Mouse (Mus musculus) mesoderm, embryonic 11.5 days (tissue): ENCODE measurements around the gene A630001G21Rik.
A peak's percentile ranks its signal among the peaks of the same experiment; 100 is the strongest.

Source experiments
- DNase-seq: peaks from one replicate; pipeline ENCODE4 v3.0.0-alpha.2; 2012; ENCODE audit warnings: low read depth, low spot score

Gene A630001G21Rik

DNA sequence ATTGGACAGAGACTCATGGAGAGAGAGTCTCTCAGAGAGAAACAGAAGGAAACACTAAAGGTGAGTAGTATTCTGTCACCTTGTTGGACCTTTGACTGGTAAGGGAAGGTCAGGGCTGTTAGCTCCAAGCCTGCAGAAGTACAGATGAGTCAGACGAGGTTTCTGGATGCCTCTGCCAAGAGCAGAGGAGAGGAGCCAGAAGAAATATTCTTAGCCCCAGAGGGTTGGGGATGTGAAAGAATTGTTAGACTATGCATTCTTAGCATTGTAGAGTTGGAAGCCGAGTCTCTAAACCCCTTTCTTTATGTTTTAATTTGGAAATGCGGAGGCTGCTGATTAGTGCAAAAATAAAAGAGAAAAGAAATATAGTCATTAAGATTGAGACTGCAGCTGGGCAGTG is 6.5 kb downstream of the A630001G21Rik start:
- DNase-seq = no peak

DNA sequence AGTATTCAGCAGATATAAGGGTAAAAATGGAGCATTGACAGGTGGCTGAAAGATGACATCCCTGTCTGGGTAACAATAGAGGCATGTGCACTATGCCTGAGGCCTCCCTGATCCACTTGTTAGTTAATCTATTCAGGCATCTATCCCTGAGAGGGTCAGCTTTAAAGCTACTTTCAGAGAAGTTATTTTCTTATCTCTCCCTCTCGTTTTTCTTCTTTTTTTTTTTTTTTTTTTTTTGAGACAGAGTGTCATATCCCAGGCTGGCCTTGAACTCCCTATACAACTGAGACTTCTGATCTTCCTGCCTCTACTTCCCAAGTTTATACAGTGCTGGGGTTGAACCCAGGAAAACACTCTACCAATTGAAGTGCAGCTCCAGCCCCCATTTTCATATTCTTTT is 10.7 kb downstream of the A630001G21Rik start:
- DNase-seq = no peak

GRCm38 (mm10) chr1:85766120-85766519 is 12.3 kb downstream of the A630001G21Rik start:
- DNase-seq = no peak

DNA sequence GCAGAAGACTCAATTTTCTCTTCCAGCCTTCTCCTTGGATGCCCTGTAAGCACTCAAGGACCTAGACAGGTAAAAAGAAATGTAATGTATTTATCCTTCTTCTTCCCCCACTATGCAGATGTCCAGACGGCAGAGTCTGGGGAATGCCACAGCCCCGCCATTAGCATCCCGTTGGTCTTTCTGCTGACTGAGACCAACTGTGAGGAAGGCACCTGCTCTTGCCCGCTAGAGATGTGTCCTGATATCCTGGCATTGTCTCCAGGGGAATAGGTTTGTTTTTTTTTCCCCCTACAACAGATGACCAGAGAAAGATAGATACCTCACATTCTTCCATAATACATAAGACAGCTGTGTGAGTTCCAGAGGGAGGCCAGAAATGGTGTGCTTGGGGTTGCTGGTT is 14.2 kb downstream of the A630001G21Rik start:
- no peak for DNase-seq

DNA sequence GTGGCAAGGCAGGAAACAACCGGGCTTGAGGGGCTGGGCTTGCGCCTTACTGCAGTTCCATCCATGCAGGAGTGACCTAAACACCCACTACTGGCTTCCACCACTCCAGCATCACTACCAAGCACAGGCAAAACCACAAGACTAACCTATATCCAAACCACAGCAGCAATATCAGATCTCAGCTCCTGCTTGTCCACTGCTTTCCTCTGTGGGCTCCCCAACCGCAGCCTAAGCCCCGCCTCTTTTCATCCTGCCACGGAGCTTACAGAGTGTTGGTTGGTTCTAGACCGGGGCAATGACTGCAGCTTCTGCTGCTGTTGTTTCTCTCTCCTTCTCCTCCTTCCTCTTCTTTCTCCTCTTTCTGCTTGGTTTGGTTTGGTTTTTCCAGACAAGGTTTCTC is 15.1 kb downstream of the A630001G21Rik start:
- no peak for DNase-seq

GRCm38 (mm10) chr1:85761665-85762064 is 16.8 kb downstream of the A630001G21Rik start:
- DNase-seq = no peak

- DNase-seq = no peak
These were observed 19.5 kb downstream of the A630001G21Rik start for GRCm38 (mm10) chr1:85758969-85759293.

GRCm38 (mm10) chr1:85758231-85758968 is 20.0 kb downstream of the A630001G21Rik start:
- DNase-seq = no peak

DNA sequence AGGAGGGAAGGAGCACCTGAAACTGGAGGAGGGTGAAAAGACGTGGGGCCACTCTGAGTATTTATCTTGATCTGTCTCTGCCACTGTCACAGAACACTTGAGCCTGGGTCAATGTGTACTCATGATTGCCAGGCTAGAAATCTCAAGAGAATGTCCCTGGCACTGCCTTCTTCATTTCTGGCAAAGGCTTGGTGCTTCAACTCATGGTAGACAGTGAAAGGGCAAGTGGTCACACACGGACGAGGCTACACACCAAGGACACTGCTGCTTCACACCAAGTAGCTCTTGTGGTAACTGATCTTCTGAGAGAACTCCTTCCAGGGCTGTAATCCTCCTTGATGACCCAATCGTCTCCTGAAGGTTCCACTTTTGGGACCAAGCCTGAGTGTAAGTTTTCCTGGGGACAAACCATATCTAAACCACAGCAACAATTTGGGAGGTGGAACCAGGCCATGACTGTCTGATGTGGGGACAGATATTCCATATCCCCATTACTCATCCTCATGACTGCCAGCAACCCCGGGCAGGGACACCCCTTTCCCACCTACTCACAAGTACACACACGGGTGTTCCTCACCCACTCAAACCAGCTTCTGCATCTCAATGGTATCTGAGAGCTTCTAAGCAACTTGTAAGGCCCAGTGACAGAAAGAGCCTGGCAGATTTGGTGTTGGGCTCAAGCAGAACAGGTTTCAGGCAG is 20.8 kb downstream of the A630001G21Rik start:
- no peak for DNase-seq

DNA sequence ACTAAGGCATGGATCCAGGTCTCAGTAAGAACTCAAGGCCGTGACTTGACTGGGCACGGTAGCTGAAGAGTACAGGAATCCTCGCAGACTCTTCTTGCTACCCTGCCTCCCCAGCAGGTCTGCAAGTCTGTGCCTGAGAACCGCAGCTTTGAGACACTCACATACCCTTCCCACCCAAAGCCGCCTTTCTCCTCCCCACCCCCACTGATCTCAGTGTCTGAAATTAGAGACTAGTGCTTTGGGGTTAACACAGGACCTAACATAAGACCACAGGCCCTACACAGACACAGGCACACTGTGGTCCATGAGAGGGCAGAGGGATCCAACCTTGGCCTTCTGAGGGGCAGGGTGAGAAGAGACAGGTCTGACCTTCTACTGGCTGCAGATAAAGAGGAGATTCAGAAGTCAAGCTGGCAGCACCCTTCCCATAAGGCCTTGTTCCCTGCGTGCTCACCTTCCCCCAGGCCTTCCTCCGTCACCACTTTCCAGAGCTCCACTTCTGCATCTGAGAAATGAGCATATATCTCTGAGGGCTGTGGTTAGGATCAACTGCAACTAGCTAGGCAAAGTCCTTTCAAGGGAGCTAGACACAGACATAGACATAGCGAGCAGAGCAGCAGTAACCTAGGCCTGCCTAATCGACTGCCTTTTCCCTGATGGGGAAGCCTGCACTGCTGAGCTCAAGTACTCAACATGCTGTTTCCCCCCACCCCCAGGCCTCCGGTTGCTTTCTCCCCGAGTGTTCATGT is 26.3 kb downstream of the A630001G21Rik start:
- no peak for DNase-seq

DNA sequence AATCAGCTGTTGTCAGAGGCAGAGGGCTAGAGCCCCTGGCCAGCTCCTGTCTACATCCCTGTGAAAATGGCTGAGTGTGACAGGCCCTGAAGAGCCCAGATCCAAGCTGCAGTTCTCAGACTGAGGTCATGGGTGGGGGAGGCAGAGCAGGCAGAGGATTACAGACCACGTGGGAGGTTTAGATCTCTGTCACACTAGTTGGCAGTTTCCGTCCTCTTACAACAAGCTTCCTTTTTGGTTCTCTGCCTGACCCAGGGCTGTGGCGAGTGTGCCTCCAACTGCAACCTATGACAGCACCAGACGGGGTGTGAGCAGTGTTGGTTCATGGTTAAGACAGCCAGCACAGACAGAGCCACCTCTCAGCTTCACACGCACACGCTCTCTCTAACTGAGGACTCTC is 26.9 kb downstream of the A630001G21Rik start:
- DNase-seq = no peak

DNA sequence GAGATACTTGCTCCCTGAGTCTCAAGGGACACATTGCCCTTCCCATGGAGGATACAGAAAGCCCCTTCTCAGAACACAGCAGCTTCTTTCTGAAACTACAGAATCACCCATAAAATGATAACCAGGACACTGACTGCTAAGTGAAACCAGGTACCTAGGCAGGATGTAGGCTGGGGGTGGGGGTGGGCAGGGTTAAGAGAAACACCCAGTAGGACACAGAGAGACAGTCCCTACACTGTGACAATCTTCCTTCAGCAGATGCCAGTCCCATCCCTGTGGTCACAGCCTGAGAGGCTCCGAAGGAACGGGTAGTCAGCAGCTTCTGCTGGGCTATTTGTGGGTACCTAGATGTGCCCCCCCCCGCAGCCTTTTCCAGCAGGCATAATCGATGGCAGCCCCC is 27.8 kb downstream of the A630001G21Rik start:
- DNase-seq = no peak

DNA sequence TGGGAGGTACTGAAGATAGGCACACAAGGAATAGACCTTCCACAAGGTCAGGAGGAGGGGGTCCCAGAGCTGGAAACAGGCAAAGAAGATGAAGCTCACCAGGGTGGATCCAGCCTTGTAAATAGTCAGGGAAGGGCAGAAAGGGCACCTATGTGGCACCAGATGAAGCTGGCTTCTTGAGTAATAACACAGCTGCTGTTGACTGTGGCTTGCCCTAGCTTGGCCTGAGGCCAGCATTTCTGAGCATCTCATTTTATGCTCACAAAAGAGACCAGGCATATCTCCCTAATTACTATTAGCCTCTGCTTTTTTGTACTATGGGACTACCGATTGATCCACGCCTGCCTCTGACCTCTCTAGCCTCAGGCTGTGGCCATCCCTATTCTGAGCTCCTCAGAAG is 28.6 kb downstream of the A630001G21Rik start:
- DNase-seq = no peak

- DNase-seq = no peak
These were observed 31.9 kb downstream of the A630001G21Rik start for GRCm38 (mm10) chr1:85746511-85746910.

GRCm38 (mm10) chr1:85744539-85744938 is 33.9 kb downstream of the A630001G21Rik start:
- no peak for DNase-seq

DNA sequence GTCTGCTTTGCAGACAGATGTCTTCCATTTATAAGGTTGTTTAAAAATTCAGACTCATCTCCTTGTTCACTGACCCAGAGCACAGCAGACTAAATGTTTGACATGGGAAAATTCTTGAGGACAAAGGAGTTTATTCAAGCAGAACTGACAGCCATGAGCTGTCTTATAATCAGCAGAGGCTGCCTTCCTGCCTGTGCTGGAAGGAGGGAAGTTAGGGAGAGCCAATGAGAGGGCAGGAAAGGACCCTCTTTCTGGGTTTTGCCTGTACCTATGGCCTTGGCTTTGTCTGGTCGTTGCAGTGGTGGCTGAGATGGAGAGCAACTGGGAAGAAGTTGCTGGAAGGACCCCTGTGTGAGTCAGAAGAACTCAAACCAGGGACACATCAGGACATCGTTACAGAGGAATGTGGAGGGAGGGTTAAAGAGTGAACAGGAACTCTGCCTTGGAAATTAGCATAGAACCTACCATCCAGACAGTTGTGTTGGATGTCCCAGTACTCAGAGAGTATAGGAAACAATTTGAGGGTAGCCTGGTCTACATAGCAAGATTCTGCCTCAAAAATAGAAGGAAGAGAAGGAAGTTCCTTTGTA is 35.4 kb downstream of the A630001G21Rik start:
- DNase-seq = peak; percentile 61

DNA sequence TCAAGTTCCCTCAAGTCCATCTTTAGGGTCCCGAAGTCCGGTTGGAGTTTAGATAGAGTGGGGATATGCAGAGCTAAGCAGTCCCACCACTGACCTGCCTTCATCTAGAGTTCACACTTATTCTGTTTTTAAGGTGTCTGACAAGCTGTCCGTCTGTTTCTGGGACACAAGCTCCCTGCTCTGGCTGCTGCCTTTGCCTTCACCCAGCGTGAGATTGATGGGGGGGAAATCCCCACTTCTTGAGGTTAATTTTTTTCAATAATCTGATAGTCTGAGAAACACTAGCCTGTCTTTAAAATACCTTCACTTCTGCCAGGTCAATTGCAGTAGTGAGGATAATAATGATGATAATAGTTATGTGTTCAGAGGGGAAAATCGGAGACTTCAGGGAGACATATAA is 36.1 kb downstream of the A630001G21Rik start:
- DNase-seq = no peak

GRCm38 (mm10) chr1:85740923-85741322 is 37.5 kb downstream of the A630001G21Rik start:
- no peak for DNase-seq

DNA sequence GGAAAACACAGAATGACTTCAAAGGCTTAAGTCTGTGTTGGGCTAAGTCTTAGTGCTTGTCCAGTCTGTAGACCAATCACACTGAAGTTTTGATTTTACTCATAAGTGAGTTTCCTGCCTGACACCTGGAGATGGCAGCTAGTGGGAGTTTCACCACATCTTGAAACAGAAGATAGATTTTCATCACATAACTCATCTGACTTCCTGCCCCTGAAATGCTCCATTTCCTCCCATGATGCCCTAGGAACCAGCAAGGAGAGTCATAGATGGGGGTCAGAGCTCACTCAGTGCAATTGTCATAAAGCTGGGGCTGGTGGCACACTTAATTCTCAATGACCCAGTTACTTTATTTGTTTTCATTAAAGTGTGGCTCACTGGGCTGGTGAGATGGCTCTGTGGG is 38.6 kb downstream of the A630001G21Rik start:
- DNase-seq = no peak

- DNase-seq = no peak
These were observed 39.4 kb downstream of the A630001G21Rik start for GRCm38 (mm10) chr1:85739000-85739399.

GRCm38 (mm10) chr1:85736355-85737184 is 41.9 kb downstream of the A630001G21Rik start:
- DNase-seq = peak; percentile 84
